Mouse (Mus musculus) midbrain, embryonic 12.5 days (tissue): ENCODE data around the gene Stk11. TPM values are rescaled to one million over a fixed set of nuclear protein-coding genes. Genes with fewer than 3 reads are reported as not detected.
"Not testable (repeated sequence)": the region's sequence is repeated elsewhere in the genome, so short reads cannot be mapped to it uniquely, and the experiment has no call there.

ENCODE experiments used
- ATAC-seq: fragments of 200-750 bp; cut with Nextera tagmentation; 2 replicates; pipeline ENCODE4 v1.8.0; 2017; ENCODE audit warnings: low read depth, moderate TSS enrichment, moderate library complexity; ENCODE audit not compliant: low FRiP score
- H3K27ac ChIP-seq: fragments of 300-500 bp; sonication (generic); replicated peaks from 2 replicates; pipeline ENCODE4 v1.5.1; 2016; ENCODE audit warnings: mild to moderate bottlenecking
- H3K27me3 ChIP-seq: fragments of 300-500 bp; sonication (generic); 2 replicates; pipeline ENCODE4 v1.6.1; 2016; ENCODE audit warnings: mild to moderate bottlenecking
- H3K36me3 ChIP-seq: fragments of 300-500 bp; sonication (generic); 2 replicates; pipeline ENCODE4 v1.6.1; 2016
- H3K4me1 ChIP-seq: fragments of 300-500 bp; sonication (generic); 2 replicates; pipeline ENCODE4 v1.6.1; 2016
- H3K4me2 ChIP-seq: fragments of 300-500 bp; sonication (generic); replicated peaks from 2 replicates; pipeline ENCODE4 v1.6.1; 2016; ENCODE audit warnings: mild to moderate bottlenecking, moderate library complexity
- H3K4me3 ChIP-seq: fragments of 300-500 bp; sonication (generic); 2 replicates; pipeline ENCODE4 v1.5.1; 2016; ENCODE audit warnings: mild to moderate bottlenecking
- H3K9ac ChIP-seq: fragments of 300-500 bp; sonication (generic); replicated peaks from 2 replicates; pipeline ENCODE4 v1.6.1; 2016; ENCODE audit warnings: mild to moderate bottlenecking, moderate library complexity
- H3K9me3 ChIP-seq: fragments of 300-500 bp; sonication (generic); 2 replicates; pipeline ENCODE4 v1.6.1; 2016; ENCODE audit warnings: mild to moderate bottlenecking
- WGBS: fragments of 180-500 bp; shearing (Covaris S2); methylation state at CpG from one replicate; pipeline ENCODE4 v1.1.7; 2016; 5-methylcytosine and 5-hydroxymethylcytosine counted together
- polyA plus RNA-seq: library from polyadenylated mRNA; unstranded; fragments of >200 nt; fragmentation: Nextera tagmentation; extraction: Ambion mirVana; gene quantifications from 2 replicates; pipeline ENCODE4 v1.2.1, GENCODE M21; 2016

The Stk11 gene
- polyA plus RNA-seq, 1 experiment from 2014 or later = 20.3 TPM

GRCm38 (mm10) chr10:80162243-80162608, 46.6 kb downstream of the Stk11 start:
- ATAC-seq = no peak
- H3K4me2 ChIP-seq = no peak overlapping the region
- H3K4me1 ChIP-seq = peaks cover 76% of the 10 kb centered on the region
- H3K9me3 ChIP-seq = no peaks in the 10 kb centered on the region
- peaks cover 4% of the 10 kb centered on the region for H3K36me3 ChIP-seq
- H3K27ac ChIP-seq = no peak overlapping the region; the same call in 1 of the 2 replicates
- peaks cover 6% of the 10 kb centered on the region; the same call in 1 of the 2 replicates for H3K27me3 ChIP-seq
- H3K4me3 ChIP-seq = no peak overlapping the region
- WGBS = 78% methylated on average over 3 of the region's 3 CpGs
- H3K9ac ChIP-seq = no peak overlapping the region

DNA sequence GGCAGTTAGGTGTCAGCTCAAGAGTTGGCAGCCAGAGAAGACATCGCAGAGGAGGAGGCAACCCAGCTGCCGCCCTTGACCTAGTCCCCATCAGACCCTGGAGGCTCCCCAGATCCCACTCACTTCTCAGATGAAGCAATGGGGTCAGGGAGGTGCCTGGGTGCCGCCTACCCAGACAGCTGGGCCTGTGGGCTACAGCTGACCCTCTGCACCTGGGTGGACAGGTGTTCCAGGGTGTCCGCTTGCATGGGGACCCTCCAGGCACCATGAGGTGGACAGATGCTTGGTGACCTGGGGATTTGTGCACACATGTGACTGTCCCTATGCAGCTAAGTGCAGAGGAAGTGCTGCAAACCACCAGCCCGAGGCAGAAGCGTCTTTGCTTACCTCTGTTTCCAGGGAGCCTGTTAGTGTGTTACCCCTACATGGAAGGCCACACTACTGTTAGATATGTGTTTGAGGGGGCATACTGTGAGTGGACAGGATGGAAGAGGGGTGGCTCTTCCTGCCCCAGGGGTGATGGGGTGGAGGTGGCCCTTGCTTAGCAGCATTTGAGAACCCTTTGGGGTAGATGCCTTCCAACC, 47.2 kb downstream of the Stk11 start:
- H3K9me3 ChIP-seq = no peaks in the 10 kb centered on the region
- 0 out of 2 replicates have a peak overlapping the region, but pooled peaks have one; percentile 4 for H3K27ac ChIP-seq
- peaks cover 71% of the 10 kb centered on the region for H3K4me1 ChIP-seq
- no peak overlapping the region; the same call in 1 of the 2 replicates for H3K4me3 ChIP-seq
- H3K36me3 ChIP-seq = no peaks in the 10 kb centered on the region
- peaks cover 6% of the 10 kb centered on the region; the same call in 1 of the 2 replicates for H3K27me3 ChIP-seq
- H3K9ac ChIP-seq = no peak overlapping the region
- WGBS = 75% methylated on average over 6 of the region's 6 CpGs
- H3K4me2 ChIP-seq = no peak overlapping the region
- no peak for ATAC-seq

- Histone ChIP-seq H3K27ac (no peak overlapping the region), H3K4me2 (no peak overlapping the region), H3K4me1 (peaks cover 67% of the 10 kb centered on the region), H3K36me3 (no peaks in the 10 kb centered on the region), H3K4me3 (no peak overlapping the region), H3K27me3 (peaks cover 6% of the 10 kb centered on the region; the same call in 1 of the 2 replicates), H3K9me3 (no peaks in the 10 kb centered on the region), H3K9ac (no peak overlapping the region)
- 76% methylated on average over 8 of the region's 8 CpGs for WGBS
- no peak for ATAC-seq
Observed at GRCm38 (mm10) chr10:80163721-80164120, 48.1 kb downstream of the Stk11 start.

DNA sequence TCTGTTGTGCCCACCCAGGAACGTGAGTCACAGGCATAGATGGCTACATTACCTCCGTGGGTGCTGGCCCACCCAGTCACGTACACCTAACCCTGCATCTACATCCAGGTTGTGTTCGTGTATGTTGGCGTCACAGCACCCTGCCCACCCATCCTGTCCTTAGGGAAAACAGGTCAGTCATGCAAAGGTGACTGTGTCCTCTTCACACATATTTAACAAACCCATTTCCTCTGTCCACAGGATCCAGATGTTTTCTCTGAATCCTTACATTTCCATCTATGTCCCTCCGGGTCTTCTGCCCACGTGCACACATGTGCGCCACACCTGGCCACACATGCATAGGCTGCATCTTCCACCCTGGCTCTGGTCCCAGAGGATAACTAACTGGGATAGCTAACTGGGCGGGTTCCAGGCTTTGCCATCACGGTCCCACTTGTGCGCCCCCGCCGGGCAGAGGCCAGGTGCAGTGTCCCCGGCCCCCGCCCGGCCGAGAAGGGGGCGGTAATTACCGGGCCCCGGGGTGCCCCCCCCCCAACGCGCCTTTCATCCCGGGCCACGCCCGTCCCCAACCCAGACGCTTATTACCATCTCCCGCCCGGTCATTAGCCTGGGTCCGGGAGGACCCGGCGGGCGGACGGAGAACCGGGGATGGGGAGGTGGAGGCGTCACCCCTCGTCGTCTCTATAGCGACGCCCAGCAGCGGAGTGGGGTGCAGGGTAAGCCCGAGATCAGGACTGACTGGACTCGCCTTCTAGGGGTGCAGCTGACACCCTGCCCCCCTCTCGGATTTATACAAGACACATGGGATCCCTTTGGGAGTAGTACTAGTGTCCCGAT, 48.8 kb downstream of the Stk11 start:
- peak overlapping the region; percentile 45 for H3K9ac ChIP-seq
- peak overlapping the region; percentile 35 for H3K4me3 ChIP-seq
- WGBS = 12% methylated on average over 40 of the region's 44 CpGs
- H3K27ac ChIP-seq = peak overlapping the region; percentile 74
- H3K9me3 ChIP-seq = no peaks in the 10 kb centered on the region
- no peak for ATAC-seq
- H3K4me2 ChIP-seq = peak overlapping the region; percentile 57
- H3K36me3 ChIP-seq = no peaks in the 10 kb centered on the region
- peaks cover 67% of the 10 kb centered on the region for H3K4me1 ChIP-seq
- H3K27me3 ChIP-seq = peaks cover 6% of the 10 kb centered on the region; the same call in 1 of the 2 replicates

DNA sequence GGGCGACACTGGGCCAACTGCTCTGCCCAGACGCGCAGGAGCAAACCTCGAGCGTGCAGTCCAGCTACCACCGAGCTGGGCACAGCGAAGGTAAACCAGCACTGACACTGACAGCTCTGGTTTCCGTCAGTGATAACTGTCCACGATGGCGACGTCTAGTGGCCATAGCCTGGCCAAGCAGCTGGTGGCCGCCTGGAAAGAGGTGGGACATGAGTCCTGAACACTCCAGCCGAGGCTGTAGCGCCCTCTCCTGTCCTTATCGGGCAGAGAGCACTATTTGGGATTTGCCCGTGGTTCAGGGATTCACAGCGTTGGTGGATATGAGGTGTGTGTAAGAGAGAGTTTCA, 49.4 kb downstream of the Stk11 start:
- H3K27ac ChIP-seq = peak overlapping the region; percentile 77

DNA sequence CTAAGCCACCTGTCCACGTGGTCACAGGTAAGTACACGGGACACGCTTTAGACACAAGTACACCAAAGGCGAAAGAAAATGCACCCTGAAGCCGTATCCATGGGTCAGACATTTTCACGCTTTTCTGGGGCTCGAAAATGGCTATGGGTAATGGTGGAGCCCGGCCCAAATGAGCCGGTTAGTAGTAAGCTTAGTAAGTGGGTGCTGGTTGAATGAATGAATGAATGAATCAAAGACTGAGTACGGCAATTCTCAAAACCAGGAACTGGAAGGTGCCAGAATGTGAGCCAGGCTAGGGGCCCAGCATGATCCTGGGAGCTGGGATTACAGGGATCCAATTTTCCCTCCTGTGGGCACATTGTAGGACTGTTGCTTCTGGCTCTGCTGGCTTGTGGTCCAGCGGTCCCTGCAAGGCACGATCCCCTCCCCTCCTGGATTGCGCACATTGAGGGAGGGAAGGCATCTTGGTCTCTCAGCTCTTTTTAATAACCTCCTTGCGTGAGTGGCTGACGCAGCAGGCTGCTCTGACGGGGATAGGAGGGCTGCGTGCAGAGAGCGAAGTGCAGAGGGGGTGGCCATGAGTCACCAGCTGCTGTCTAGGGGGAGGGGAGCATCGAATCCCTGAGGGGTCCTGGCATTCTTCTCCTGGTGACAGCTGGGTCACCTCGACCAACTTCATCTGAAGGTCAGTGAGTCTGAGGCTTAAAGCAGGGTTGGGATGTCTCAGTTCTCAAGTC, 50.0 kb downstream of the Stk11 start, which contains the start of gene Cirbp:
Cirbp (plus strand) TSS at position 594 of the 737 bp plus-strand sequence.
- Histone ChIP-seq H3K4me3 (peak within 1 kb of the TSS; percentile 94), H3K4me1 (peaks cover 69% of the 10 kb centered on the region), H3K36me3 (peaks cover 9% of the 10 kb centered on the region), H3K9ac (peak within 1 kb of the TSS; percentile 45), H3K4me2 (peak within 1 kb of the TSS; percentile 94), H3K9me3 (no peaks in the 10 kb centered on the region), H3K27ac (peak within 1 kb of the TSS; percentile 99), H3K27me3 (peaks cover 6% of the 10 kb centered on the region; the same call in 1 of the 2 replicates)
- no peak for ATAC-seq
- 12% methylated on average over 20 of the region's 20 CpGs for WGBS

More for the DNA sequence above, 49.4 kb downstream of the Stk11 start:
- Histone ChIP-seq H3K9ac (peak overlapping the region; percentile 45; the same call in 1 of the 2 replicates), H3K4me1 (peaks cover 69% of the 10 kb centered on the region), H3K4me3 (peak overlapping the region; percentile 35), H3K36me3 (peaks cover 3% of the 10 kb centered on the region), H3K9me3 (no peaks in the 10 kb centered on the region), H3K4me2 (peak overlapping the region; percentile 57), H3K27me3 (peaks cover 6% of the 10 kb centered on the region; the same call in 1 of the 2 replicates)
- 1% methylated on average over 17 of the region's 17 CpGs for WGBS
- ATAC-seq = peak; percentile 24

DNA sequence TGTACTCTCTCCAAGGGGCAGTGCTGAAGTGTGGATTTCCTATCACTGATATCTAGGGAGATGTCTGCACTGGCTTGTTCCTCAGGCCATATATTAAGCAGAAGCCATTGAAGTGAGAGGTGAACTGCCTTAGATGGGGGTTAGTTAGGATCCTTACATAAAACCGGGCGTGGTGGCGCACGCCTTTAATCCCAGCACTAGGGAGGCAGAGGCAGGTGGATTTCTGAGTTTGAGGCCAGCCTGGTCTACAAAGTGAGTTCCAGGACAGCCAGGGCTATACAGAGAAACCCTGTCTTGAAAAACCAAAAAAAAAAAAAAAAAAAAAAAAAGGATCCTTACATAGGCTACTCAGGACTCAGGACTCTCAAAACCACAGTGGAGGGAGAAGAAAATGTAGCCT, 50.5 kb downstream of the Stk11 start:
- H3K9me3 ChIP-seq, H3K27me3 ChIP-seq, ATAC-seq: not testable (repeated sequence)
- H3K27ac ChIP-seq = peak overlapping the region; percentile 77
- H3K4me1 ChIP-seq = peaks cover 66% of the 10 kb centered on the region
- peak overlapping the region; percentile 13; the same call in 1 of the 2 replicates for H3K4me3 ChIP-seq
- WGBS = 85% methylated on average over 4 of the region's 4 CpGs
- peaks cover 15% of the 10 kb centered on the region for H3K36me3 ChIP-seq
- H3K4me2 ChIP-seq = peak overlapping the region; percentile 57
- H3K9ac ChIP-seq = peak overlapping the region; percentile 43

- H3K4me3 ChIP-seq = peak overlapping the region; percentile 94
- no peaks in the 10 kb centered on the region for H3K9me3 ChIP-seq
- peaks cover 6% of the 10 kb centered on the region; the same call in 1 of the 2 replicates for H3K27me3 ChIP-seq
- WGBS = under 1% methylated on average over 55 of the region's 55 CpGs
- peaks cover 29% of the 10 kb centered on the region for H3K36me3 ChIP-seq
- H3K9ac ChIP-seq = peak overlapping the region; percentile 99
- peaks cover 67% of the 10 kb centered on the region for H3K4me1 ChIP-seq
- peak overlapping the region; percentile 94 for H3K4me2 ChIP-seq
- peak; percentile 89 for ATAC-seq
- peak overlapping the region; percentile 99 for H3K27ac ChIP-seq
Observed at GRCm38 (mm10) chr10:80167460-80168037, 51.9 kb downstream of the Stk11 start.

- Histone ChIP-seq H3K4me2 (peak overlapping the region; percentile 94), H3K27ac (peak overlapping the region; percentile 99), H3K27me3 (peaks cover 6% of the 10 kb centered on the region; the same call in 1 of the 2 replicates), H3K36me3 (peaks cover 31% of the 10 kb centered on the region), H3K4me3 (peak overlapping the region; percentile 94), H3K9me3 (no peaks in the 10 kb centered on the region), H3K9ac (peak overlapping the region; percentile 99), H3K4me1 (peaks cover 69% of the 10 kb centered on the region)
- ATAC-seq = peak; percentile 52
- WGBS = under 1% methylated on average over 44 of the region's 48 CpGs
Observed at GRCm38 (mm10) chr10:80168038-80168661, 52.5 kb downstream of the Stk11 start.

- peaks cover 72% of the 10 kb centered on the region for H3K4me1 ChIP-seq
- H3K36me3 ChIP-seq = peaks cover 31% of the 10 kb centered on the region
- 0 out of 2 replicates have a peak overlapping the region, but pooled peaks have one; percentile 99 for H3K27ac ChIP-seq
- no peak for ATAC-seq
- peak overlapping the region; percentile 94 for H3K4me2 ChIP-seq
- 68% methylated on average over 1 of the region's 1 CpGs for WGBS
- no peaks in the 10 kb centered on the region for H3K9me3 ChIP-seq
- peak overlapping the region; percentile 94 for H3K4me3 ChIP-seq
- peak overlapping the region; percentile 99 for H3K9ac ChIP-seq
- peaks cover 1% of the 10 kb centered on the region; the same call in 1 of the 2 replicates for H3K27me3 ChIP-seq
Observed at GRCm38 (mm10) chr10:80169070-80169469, 53.5 kb downstream of the Stk11 start.

GRCm38 (mm10) chr10:80169651-80170050, 54.0 kb downstream of the Stk11 start:
- Histone ChIP-seq H3K4me3 (no peak overlapping the region), H3K9me3 (no peaks in the 10 kb centered on the region), H3K36me3 (peaks cover 31% of the 10 kb centered on the region), H3K9ac (0 out of 2 replicates have a peak overlapping the region, but pooled peaks have one; percentile 37), H3K4me2 (peak overlapping the region; percentile 94), H3K27ac (no peak overlapping the region), H3K27me3 (no peaks in the 10 kb centered on the region), H3K4me1 (peaks cover 67% of the 10 kb centered on the region)
- no peak for ATAC-seq
- 97% methylated on average over 7 of the region's 7 CpGs for WGBS
